Mouse (Mus musculus) myocyte (in vitro differentiated cells): ENCODE measurements around the gene Tex12.

Experiments
- CEBPB ChIP-seq: IDR thresholded peaks from 2 replicates; pipeline ENCODE4 v1.6.1; 2011; ENCODE audit warnings: mild to moderate bottlenecking, moderate library complexity; ENCODE audit not compliant: poor library complexity, insufficient read depth, severe bottlenecking
- E2F4 ChIP-seq: IDR thresholded peaks from one replicate; pipeline ENCODE4 v1.6.1; 2011; ENCODE audit warnings: mild to moderate bottlenecking, control low read depth, moderate library complexity; ENCODE audit not compliant: insufficient read depth
- MAX ChIP-seq: IDR thresholded peaks from one replicate; pipeline ENCODE4 v1.6.1; 2011; ENCODE audit warnings: low read depth, mild to moderate bottlenecking, control low read depth
- MYOD1 ChIP-seq, 3 experiments: IDR thresholded peaks; one replicate each; pipeline ENCODE4 v1.6.1; 2011; ENCODE audit warnings: control low read depth in 2 of 3, low read depth in 2 of 3, mild to moderate bottlenecking in 2 of 3, moderate library complexity in 1 of 3; ENCODE audit not compliant: insufficient read length in 2 of 3, control insufficient read depth in 1 of 3
- MYOG ChIP-seq, 3 experiments: IDR thresholded peaks; one replicate each; pipeline ENCODE4 v1.6.1; 2011; ENCODE audit warnings: control low read depth in 2 of 3, low read depth in 2 of 3, mild to moderate bottlenecking in 2 of 3; ENCODE audit not compliant: insufficient read length in 2 of 3, control insufficient read depth in 1 of 3, insufficient read depth in 1 of 3
- POLR2A ChIP-seq: IDR thresholded peaks from one replicate; pipeline ENCODE4 v1.6.1; 2011; ENCODE audit warnings: low read depth, mild to moderate bottlenecking, control low read depth, moderate library complexity; ENCODE audit not compliant: insufficient read length
- POLR2AphosphoS2 ChIP-seq: IDR thresholded peaks from one replicate; pipeline ENCODE4 v1.6.1; 2011; ENCODE audit warnings: low read depth, control low read depth; ENCODE audit not compliant: insufficient read length
- SRF ChIP-seq: IDR thresholded peaks from one replicate; pipeline ENCODE4 v1.6.1; 2011; ENCODE audit warnings: low read depth; ENCODE audit not compliant: control insufficient read depth, insufficient read length
- TCF12 ChIP-seq: IDR thresholded peaks from one replicate; pipeline ENCODE4 v1.6.1; 2011; ENCODE audit warnings: mild to moderate bottlenecking, control low read depth; ENCODE audit not compliant: poor library complexity, insufficient read depth, severe bottlenecking
- USF1 ChIP-seq: IDR thresholded peaks from one replicate; pipeline ENCODE4 v1.6.1; 2011; ENCODE audit warnings: low read depth, mild to moderate bottlenecking, control low read depth, moderate library complexity

GRCm38 (mm10) chr9:50527860-50528259 lies 33.3 kb downstream of the Tex12 start:
- TF ChIP-seq USF1 (no peak), POLR2AphosphoS2 (no peak), POLR2A (no peak), MYOD1 (IDR thresholded peaks at IDR 0.05; ENCODE audit: control insufficient read depth in 1 of 3, insufficient read length in 2 of 3, low read depth in 2 of 3) (no peak), E2F4 (no peak), SRF (no peak), TCF12 (no peak), MYOG (IDR thresholded peaks at IDR 0.05; ENCODE audit: control insufficient read depth in 1 of 3, insufficient read depth in 1 of 3, insufficient read length in 2 of 3, low read depth in 2 of 3) (no peak), MAX (no peak), CEBPB (no peak)
